Mouse (Mus musculus) ES-E14 (cell line): Measurements from ENCODE around the gene Rela.

Experiments used
- CHD2 ChIP-seq: IDR thresholded peaks from 2 replicates; pipeline ENCODE4 v1.6.1; 2014; ENCODE audit warnings: mild to moderate bottlenecking, low read depth, low read length, inconsistent platforms
- MAFK ChIP-seq: IDR thresholded peaks from 2 replicates; pipeline ENCODE4 v1.6.1; 2014; ENCODE audit warnings: mild to moderate bottlenecking, low read depth, low read length, inconsistent platforms; ENCODE audit not compliant: insufficient read depth
- ZC3H11A ChIP-seq: IDR thresholded peaks from 2 replicates; pipeline ENCODE4 v1.6.1; 2012; ENCODE audit warnings: low read depth, mild to moderate bottlenecking, inconsistent platforms, low read length, borderline replicate concordance
- ZNF384 ChIP-seq: IDR thresholded peaks from 2 replicates; pipeline ENCODE4 v1.6.1; 2012; ENCODE audit warnings: low read depth, low read length, inconsistent platforms

DNA sequence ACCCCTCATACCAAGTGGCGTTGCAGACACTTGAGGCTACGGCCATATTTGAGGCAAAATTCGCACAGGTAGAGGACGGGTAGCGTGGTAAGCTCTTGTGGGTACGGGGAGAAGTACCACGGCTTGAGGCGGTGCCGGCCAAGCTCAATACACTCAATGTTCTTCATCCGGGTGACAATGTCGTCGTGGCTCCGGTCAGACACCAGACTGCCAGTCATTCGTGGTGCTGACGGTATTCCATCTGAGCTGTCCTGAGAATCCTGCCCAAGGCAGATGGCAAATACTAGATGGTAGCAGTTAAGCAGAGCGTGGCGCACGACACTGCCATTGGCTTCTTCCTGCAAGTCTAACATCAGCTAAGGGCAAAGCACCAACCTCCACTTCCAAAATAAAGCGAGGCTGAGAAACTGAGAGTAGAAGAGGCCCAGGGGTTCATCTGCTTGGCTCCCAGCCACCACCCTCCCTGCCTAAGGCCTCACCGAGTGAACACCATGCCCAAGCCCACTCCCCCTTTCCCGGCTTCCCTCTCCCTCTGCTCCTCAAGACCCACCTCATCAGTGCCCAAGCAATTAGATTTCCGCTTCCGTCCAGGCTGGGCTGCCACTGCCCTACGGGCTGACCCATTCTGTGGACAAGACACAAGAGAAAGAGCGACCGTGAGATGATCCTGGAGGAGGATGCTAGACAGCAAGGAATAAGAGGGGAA lies 29.4 kb upstream of the Rela start:
- TF ChIP-seq MAFK: no peak
- TF ChIP-seq CHD2: no peak
- no peak for TF ChIP-seq ZNF384
- no peak for TF ChIP-seq ZC3H11A
